ENCODE assay signal across 10 mouse cellular contexts in the genomic region with DNA sequence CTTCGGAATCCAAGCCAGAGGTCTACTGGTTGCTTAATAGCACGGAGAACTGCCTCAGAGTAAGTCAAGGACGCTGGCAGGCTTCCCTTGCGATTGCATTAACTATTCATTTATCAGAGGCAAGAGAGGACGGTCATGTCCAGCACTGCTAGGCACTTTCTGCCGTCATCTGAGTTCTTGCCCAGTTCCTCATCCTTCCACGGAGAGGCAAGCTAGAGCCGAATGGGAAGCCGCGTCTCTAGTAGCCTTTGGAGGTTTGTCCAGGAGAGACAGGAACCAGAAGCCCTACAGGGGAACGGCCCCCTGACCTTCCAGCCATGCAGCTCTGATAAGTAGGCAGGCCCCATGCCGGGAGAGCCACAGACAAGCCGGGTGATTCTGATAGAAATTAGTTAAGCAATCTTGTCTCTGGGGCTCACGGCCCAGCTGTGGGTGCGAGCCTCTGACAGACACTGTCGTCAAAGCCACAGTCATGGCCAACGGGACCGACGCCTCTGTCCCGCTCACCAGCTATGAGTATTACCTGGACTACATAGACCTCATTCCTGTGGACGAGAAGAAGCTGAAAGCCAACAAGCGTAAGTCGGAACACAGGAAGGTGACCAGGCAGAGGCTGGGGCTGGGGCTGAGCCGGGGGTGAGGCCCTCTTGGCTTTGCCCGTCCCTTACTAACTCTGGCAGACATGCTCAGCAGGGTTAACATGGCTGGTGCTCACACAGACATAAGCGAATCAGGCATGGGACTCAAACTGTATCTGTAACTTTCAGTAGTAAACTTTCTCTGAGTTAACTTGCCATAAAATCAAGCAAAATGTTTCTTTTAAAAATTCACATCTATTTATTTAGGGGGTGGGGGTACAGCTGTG. TPM values are rescaled to one million over a fixed set of nuclear protein-coding genes. Genes with fewer than 3 reads are reported as not detected.
DNase-seq lines count a peak whose midpoint lies in the region; ATAC-seq and TF ChIP-seq lines count a peak whose summit lies in the region.
"Had no signal": no experiment of that assay in that cellular context is flagged by ENCODE, and none has a peak within 500 bp of the region (broad histone marks: within the 10 kb centered on the region; RNA-seq: fewer than 3 reads in every experiment).

Gene Mrap (plus strand): TSS at position 116 of the 865 bp plus-strand sequence.

- TF ChIP-seq CTCF in heart, postnatal 0 days (IDR thresholded peaks at IDR 0.05; ENCODE audit: low read depth), result peak; percentile 69
- TF ChIP-seq CTCF in lung, postnatal 0 days (IDR thresholded peaks at IDR 0.05), result peak; percentile 61

- H3K4me3 ChIP-seq in erythroblast, embryonic 14.5 days (replicated peaks), result peak within 1 kb of the TSS; percentile 81
- peak within 1 kb of the TSS; percentile 53 for H3K4me3 ChIP-seq in heart, postnatal 0 days (ENCODE audit: low read depth, low read length)
- peak within 1 kb of the TSS; percentile 12; the same call in 1 of the 2 replicates for H3K4me3 ChIP-seq in lung, postnatal 0 days (ENCODE audit: low read depth, low read length)
- H3K4me3 ChIP-seq: embryonic facial prominence, embryonic 12.5 days had no signal

- intact Hi-C loops in left cerebral cortex, postnatal 4 days (cut with DNase I), result no loop called here

- H3K9ac ChIP-seq in heart, postnatal 0 days (replicated peaks; ENCODE audit: low read depth, low read length), result peak within 1 kb of the TSS; percentile 56
- H3K9ac ChIP-seq in lung, postnatal 0 days (replicated peaks; ENCODE audit: low read depth), result no peak within 1 kb of the TSS
- H3K9ac ChIP-seq: embryonic facial prominence, embryonic 12.5 days had no signal

- TF ChIP-seq EP300 in heart, postnatal 0 days (IDR thresholded peaks at IDR 0.05; ENCODE audit: low read depth), result no peak
- TF ChIP-seq EP300 in lung, postnatal 0 days (IDR thresholded peaks at IDR 0.05), result no peak

- peak; percentile 93 for DNase-seq in adrenal gland, postnatal 10 days
- DNase-seq in heart, postnatal 0 days (ENCODE audit: low spot score), result peak; percentile 94
- peak; percentile 90 for DNase-seq in lung, postnatal 0 days (ENCODE audit: low spot score)
- DNase-seq in left cerebral cortex, postnatal 4 days, result no peak
- DNase-seq in spleen, postnatal 14 days (ENCODE audit: low spot score in 2 of 2), result no peak
- DNase-seq: thymus, adult 18-20 months had no signal

- peaks cover 74% of the 10 kb centered on the region for H3K4me1 ChIP-seq in erythroblast, embryonic 14.5 days (ENCODE audit: control insufficient read depth)
- 0 out of 2 replicates have a peak, but pooled peaks cover 3% of the 10 kb centered on the region for H3K4me1 ChIP-seq in heart, postnatal 0 days (ENCODE audit: control insufficient read depth, insufficient read depth)
- H3K4me1 ChIP-seq in lung, postnatal 0 days (ENCODE audit: insufficient read depth, low read depth, low read length), result no peaks in the 10 kb centered on the region

- peak within 1 kb of the TSS; percentile 85 for H3K27ac ChIP-seq in heart, postnatal 0 days (ENCODE audit: low read depth)
- peak within 1 kb of the TSS; percentile 26; the same call in 1 of the 2 replicates for H3K27ac ChIP-seq in lung, postnatal 0 days (ENCODE audit: low read length)
- H3K27ac ChIP-seq: embryonic facial prominence, embryonic 12.5 days had no signal

- ATAC-seq in erythroblast, adult 5-6 weeks (replicated peaks; ENCODE audit: low FRiP score, poor library complexity, severe bottlenecking), result no peak
- ATAC-seq in heart, postnatal 0 days (ENCODE audit: insufficient read depth, low read depth), result peak; percentile 90
- ATAC-seq in lung, postnatal 0 days, result peak; percentile 81
- no peak for ATAC-seq in activated CD4-positive, CD25-positive, alpha-beta regulatory T cell, adult 4 months

- H3K27me3 ChIP-seq in erythroblast, embryonic 14.5 days (ENCODE audit: control insufficient read depth), result no peaks in the 10 kb centered on the region
- H3K27me3 ChIP-seq in heart, postnatal 0 days (ENCODE audit: control insufficient read depth, insufficient read depth, low read length), result no peaks in the 10 kb centered on the region
- H3K27me3 ChIP-seq in lung, postnatal 0 days (replicated peaks; ENCODE audit: insufficient read depth, low read length), result no peaks in the 10 kb centered on the region
- H3K27me3 ChIP-seq: embryonic facial prominence, embryonic 12.5 days had no signal

- 16% methylated on average over 26 of the region's 26 CpGs for WGBS in heart, postnatal 0 days
- WGBS in lung, postnatal 0 days, result 59% methylated on average over 26 of the region's 26 CpGs

- H3K36me3 ChIP-seq in erythroblast, embryonic 14.5 days (ENCODE audit: control insufficient read depth), result peaks cover 27% of the 10 kb centered on the region
- H3K36me3 ChIP-seq in heart, postnatal 0 days (replicated peaks; ENCODE audit: control insufficient read depth, insufficient read depth, low read length), result 0 out of 2 replicates have a peak, but pooled peaks cover 6% of the 10 kb centered on the region
- H3K36me3 ChIP-seq in lung, postnatal 0 days (ENCODE audit: insufficient read depth, low read length), result no peaks in the 10 kb centered on the region
- H3K36me3 ChIP-seq: embryonic facial prominence, embryonic 12.5 days had no signal

- peak within 1 kb of the TSS; percentile 67 for H3K4me2 ChIP-seq in heart, postnatal 0 days (ENCODE audit: low read depth, low read length)
- peak within 1 kb of the TSS; percentile 32 for H3K4me2 ChIP-seq in lung, postnatal 0 days (replicated peaks; ENCODE audit: low read depth, low read length)
- H3K4me2 ChIP-seq: embryonic facial prominence, embryonic 12.5 days had no signal

- no peaks in the 10 kb centered on the region for H3K9me3 ChIP-seq in erythroblast, embryonic 14.5 days (ENCODE audit: control insufficient read depth, low read length)
- no peaks in the 10 kb centered on the region for H3K9me3 ChIP-seq in heart, postnatal 0 days (replicated peaks; ENCODE audit: control insufficient read depth, low read length)
- H3K9me3 ChIP-seq in lung, postnatal 0 days (ENCODE audit: low read length), result no peaks in the 10 kb centered on the region
- H3K9me3 ChIP-seq: embryonic facial prominence, embryonic 12.5 days had no signal

RNA-seq across cellular contexts. Expression of gene Mrap, which starts in this region (rescaled TPM):
- polyA plus RNA-seq in erythroblast, embryonic 14.5 days (2012), result 11.4 and 11.5 TPM in 2 replicates
- 3.3 TPM in 1 of 2 replicates, not detected in the other for total RNA-seq in erythroblast, adult 5-6 weeks (2015; ENCODE audit: low replicate concordance)
- total RNA-seq in erythroblast, adult 5-6 weeks (2017; ENCODE audit: low replicate concordance), result 2.0 and 5.0 TPM in 2 replicates
- total RNA-seq in adrenal gland, postnatal 10 days (2021), result 100 to 1,000 TPM; 218 to 374 TPM
- total RNA-seq in heart, postnatal 0 days (2014; rRNA removed; ENCODE audit: low replicate concordance), result 57.5 and 68.0 TPM in 2 replicates
- polyA plus RNA-seq in heart, postnatal 0 days (2015; fragmentation: Nextera tagmentation; extraction: Ambion mirVana), result 47.8 and 49.8 TPM in 2 replicates
- polyA plus RNA-seq in lung, postnatal 0 days (2015; fragmentation: Nextera tagmentation; extraction: Ambion mirVana), result 4.4 and 4.7 TPM in 2 replicates
- polyA plus RNA-seq in activated CD4-positive, CD25-positive, alpha-beta regulatory T cell, adult 4 months (2017; shearing (Covaris generic)), result not detected
- total RNA-seq in left cerebral cortex, postnatal 4 days (2021), result not detected

Comparison
In these comparisons a context has a peak if more than half of its experiments do, and no peak if none do; other contexts are left out.
1. H3K4me3 ChIP-seq: peak in every context shown above with its lines; median percentile 81 in erythroblast, embryonic 14.5 days; 53 in heart, postnatal 0 days; 12 in lung, postnatal 0 days.
2. ATAC-seq: peak in heart, postnatal 0 days (single experiment) and lung, postnatal 0 days (single experiment); none in erythroblast, adult 5-6 weeks (single experiment) and activated CD4-positive, CD25-positive, alpha-beta regulatory T cell, adult 4 months (single experiment).
3. DNase-seq: peak in adrenal gland, postnatal 10 days (single experiment), heart, postnatal 0 days (single experiment) and lung, postnatal 0 days (single experiment); none in left cerebral cortex, postnatal 4 days (single experiment) and spleen, postnatal 14 days (0 of 2).